In the genomic region with DNA sequence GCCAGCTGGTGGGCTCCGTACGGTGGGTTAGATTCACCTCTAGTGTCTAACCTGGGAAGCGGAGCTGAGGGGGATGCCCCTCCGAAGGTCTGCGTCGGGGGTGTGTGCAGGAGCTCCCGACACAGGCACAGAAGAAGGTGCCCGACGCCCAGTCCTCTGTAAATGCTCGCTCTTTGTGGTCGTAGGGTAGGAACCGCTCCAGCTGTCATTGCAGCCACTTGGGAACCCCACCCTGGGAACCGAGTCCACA, we compare ENCODE assay signal across 8 mouse cellular contexts. TPM values are rescaled to one million over a fixed set of nuclear protein-coding genes. Genes with fewer than 3 reads are reported as not detected.
DNase-seq lines count a peak whose midpoint lies in the region; ATAC-seq and TF ChIP-seq lines count a peak whose summit lies in the region.

No protein-coding gene starts in this region.

- DNase-seq in heart, postnatal 10 days: no peak
- DNase-seq in forebrain, embryonic 11.5 days (ENCODE audit: low spot score): no peak
- DNase-seq in liver, embryonic 11.5 days (ENCODE audit: low spot score): no peak
- no peak for DNase-seq in Muller cell, postnatal 12 days (ENCODE audit: inconsistent ontology term)
- no peak for DNase-seq in gastrocnemius, postnatal 14 days

- peak overlapping the region; percentile 95 for H3K27ac ChIP-seq in heart, embryonic 12.5 days (ENCODE audit: poor library complexity, severe bottlenecking)
- peak overlapping the region; percentile 5; the same call in 1 of the 2 replicates for H3K27ac ChIP-seq in ES-Bruce4 (ENCODE audit: insufficient read depth, low read length)
- H3K27ac ChIP-seq in forebrain, embryonic 11.5 days (ENCODE audit: low read depth, low read length): peak overlapping the region; percentile 66
- peak overlapping the region; percentile 96 for H3K27ac ChIP-seq in liver, embryonic 11.5 days (ENCODE audit: low read depth, low read length)
- peak overlapping the region; percentile 91 for H3K27ac ChIP-seq in stomach, embryonic 15.5 days

- no peaks in the 10 kb centered on the region for H3K9me3 ChIP-seq in heart, embryonic 12.5 days (replicated peaks)
- no peaks in the 10 kb centered on the region for H3K9me3 ChIP-seq in ES-Bruce4 (replicated peaks; ENCODE audit: control insufficient read depth, insufficient read depth, low read length, poor library complexity, severe bottlenecking)
- H3K9me3 ChIP-seq in forebrain, embryonic 11.5 days (ENCODE audit: control insufficient read depth, low read length): no peaks in the 10 kb centered on the region
- no peaks in the 10 kb centered on the region for H3K9me3 ChIP-seq in liver, embryonic 11.5 days (ENCODE audit: control insufficient read depth, low read length)
- no peaks in the 10 kb centered on the region for H3K9me3 ChIP-seq in stomach, embryonic 15.5 days

- peak overlapping the region; percentile 73 for H3K4me2 ChIP-seq in heart, embryonic 12.5 days
- H3K4me2 ChIP-seq in forebrain, embryonic 11.5 days (ENCODE audit: low read depth, low read length, severe bottlenecking): peak overlapping the region; percentile 78
- peak overlapping the region; percentile 88 for H3K4me2 ChIP-seq in liver, embryonic 11.5 days
- peak overlapping the region; percentile 63 for H3K4me2 ChIP-seq in stomach, embryonic 15.5 days

- no peak for TF ChIP-seq POLR2A in ES-Bruce4 (IDR thresholded peaks at IDR 0.05; ENCODE audit: insufficient read depth, low read length)

- H3K27me3 ChIP-seq in heart, embryonic 12.5 days (replicated peaks): no peaks in the 10 kb centered on the region
- H3K27me3 ChIP-seq in ES-Bruce4 (ENCODE audit: control insufficient read depth, insufficient read depth, low read length, poor library complexity, severe bottlenecking): no peaks in the 10 kb centered on the region
- no peaks in the 10 kb centered on the region for H3K27me3 ChIP-seq in forebrain, embryonic 11.5 days (ENCODE audit: control insufficient read depth, insufficient read depth, low read length)
- no peaks in the 10 kb centered on the region for H3K27me3 ChIP-seq in liver, embryonic 11.5 days (replicated peaks; ENCODE audit: control insufficient read depth, insufficient read depth, low read length)
- no peaks in the 10 kb centered on the region for H3K27me3 ChIP-seq in stomach, embryonic 15.5 days (replicated peaks)

- H3K36me3 ChIP-seq in heart, embryonic 12.5 days: peaks cover 38% of the 10 kb centered on the region
- H3K36me3 ChIP-seq in ES-Bruce4 (ENCODE audit: control insufficient read depth, insufficient read depth, low read length, poor library complexity, severe bottlenecking): peaks cover 39% of the 10 kb centered on the region
- H3K36me3 ChIP-seq in forebrain, embryonic 11.5 days (ENCODE audit: control insufficient read depth, insufficient read depth, low read length): peaks cover 5% of the 10 kb centered on the region; the same call in 1 of the 2 replicates
- peaks cover 25% of the 10 kb centered on the region for H3K36me3 ChIP-seq in liver, embryonic 11.5 days (ENCODE audit: control insufficient read depth, insufficient read depth, low read length)
- peaks cover 30% of the 10 kb centered on the region for H3K36me3 ChIP-seq in stomach, embryonic 15.5 days

- TF ChIP-seq EP300 in ES-Bruce4 (IDR thresholded peaks at IDR 0.05; ENCODE audit: insufficient read depth, low read depth, low read length): no peak

- H3K4me1 ChIP-seq in heart, embryonic 12.5 days (replicated peaks): peaks cover 21% of the 10 kb centered on the region
- H3K4me1 ChIP-seq in ES-Bruce4 (ENCODE audit: control insufficient read depth, insufficient read depth, low read length): peaks cover 1% of the 10 kb centered on the region
- H3K4me1 ChIP-seq in forebrain, embryonic 11.5 days (replicated peaks; ENCODE audit: control insufficient read depth, insufficient read depth, low read length): peaks cover 3% of the 10 kb centered on the region; the same call in 1 of the 2 replicates
- peaks cover 8% of the 10 kb centered on the region for H3K4me1 ChIP-seq in liver, embryonic 11.5 days (replicated peaks; ENCODE audit: control insufficient read depth, insufficient read depth, low read length)
- H3K4me1 ChIP-seq in stomach, embryonic 15.5 days: peaks cover 26% of the 10 kb centered on the region

- 0% methylated on average over 13 of the region's 13 CpGs for WGBS in heart, embryonic 12.5 days
- WGBS in forebrain, embryonic 11.5 days: under 1% methylated on average over 13 of the region's 13 CpGs
- WGBS in liver, embryonic 11.5 days: under 1% methylated on average over 13 of the region's 13 CpGs
- WGBS in stomach, embryonic 15.5 days: under 1% methylated on average over 13 of the region's 13 CpGs

- peak overlapping the region; percentile 99 for H3K4me3 ChIP-seq in heart, embryonic 12.5 days
- H3K4me3 ChIP-seq in ES-Bruce4 (ENCODE audit: low read depth, low read length): peak overlapping the region; percentile 96
- peak overlapping the region; percentile 97 for H3K4me3 ChIP-seq in forebrain, embryonic 11.5 days (ENCODE audit: low read depth, low read length)
- peak overlapping the region; percentile 95 for H3K4me3 ChIP-seq in liver, embryonic 11.5 days (ENCODE audit: low read depth, low read length)
- peak overlapping the region; percentile 75 for H3K4me3 ChIP-seq in stomach, embryonic 15.5 days (replicated peaks)

- ATAC-seq in heart, embryonic 12.5 days (ENCODE audit: insufficient number of reproducible peaks, low FRiP score): peak; percentile 34
- peak; percentile 49 for ATAC-seq in forebrain, embryonic 11.5 days (replicated peaks; ENCODE audit: low FRiP score)
- peak; percentile 42 for ATAC-seq in liver, embryonic 11.5 days (replicated peaks; ENCODE audit: low FRiP score)
- no peak; the same call in 1 of the 2 replicates for ATAC-seq in stomach, embryonic 15.5 days (ENCODE audit: insufficient read depth, low FRiP score, low read depth)

- intact Hi-C loops in heart, postnatal 10 days (cut with DNase I): loop anchor here (2.0 kb wide), 1 partner anchor 36 kb away; no protein-coding TSS in a partner anchor
- intact Hi-C loops in gastrocnemius, postnatal 14 days (cut with DNase I; ENCODE audit: low total_unique reads): loop anchor here (5.0 kb wide), 1 partner anchor 34 kb away; no protein-coding TSS in a partner anchor

- peak overlapping the region; percentile 99 for H3K9ac ChIP-seq in heart, embryonic 12.5 days
- peak overlapping the region; percentile 95 for H3K9ac ChIP-seq in ES-Bruce4 (ENCODE audit: low read depth, poor library complexity, severe bottlenecking)
- peak overlapping the region; percentile 96 for H3K9ac ChIP-seq in forebrain, embryonic 11.5 days (ENCODE audit: low read length)
- H3K9ac ChIP-seq in liver, embryonic 11.5 days (ENCODE audit: low read depth, low read length): peak overlapping the region; percentile 99
- peak overlapping the region; percentile 94 for H3K9ac ChIP-seq in stomach, embryonic 15.5 days

- no peak for TF ChIP-seq CTCF in ES-Bruce4 (IDR thresholded peaks at IDR 0.05; ENCODE audit: low read depth, low read length)

RNA-seq across cellular contexts. Expression of a gene that starts 0.7 kb away (rescaled TPM):
- polyA plus RNA-seq in heart, embryonic 12.5 days (2016; fragmentation: Nextera tagmentation; extraction: Ambion mirVana): 125 and 127 TPM in 2 replicates
- 10 to 100 TPM; 48.9 to 55.5 TPM for total RNA-seq in heart, postnatal 10 days (2021)
- polyA plus RNA-seq in ES-Bruce4 (2011; ENCODE audit: insufficient read depth, insufficient read length, low read depth, missing spikeins): 44.0 and 46.7 TPM in 2 replicates
- 117 and 119 TPM in 2 replicates for polyA plus RNA-seq in forebrain, embryonic 11.5 days (2014; fragmentation: Nextera tagmentation; extraction: Ambion mirVana)
- 149 TPM in 2 replicates for polyA plus RNA-seq in liver, embryonic 11.5 days (2014; fragmentation: Nextera tagmentation; extraction: Ambion mirVana)
- 289 and 305 TPM in 2 replicates for polyA plus RNA-seq in stomach, embryonic 15.5 days (2015; fragmentation: Nextera tagmentation; extraction: Ambion mirVana)
- 10 to 100 TPM; 42.7 to 47.5 TPM for total RNA-seq in gastrocnemius, postnatal 14 days (2021)

RNA-seq across cellular contexts. Expression of a gene that starts 20.8 kb away (rescaled TPM):
- polyA plus RNA-seq in heart, embryonic 12.5 days (2016; fragmentation: Nextera tagmentation; extraction: Ambion mirVana): 16.4 and 17.9 TPM in 2 replicates
- total RNA-seq in heart, postnatal 10 days (2021): 10 to 100 TPM; 13.9 to 17.1 TPM
- 45.4 and 52.0 TPM in 2 replicates for polyA plus RNA-seq in ES-Bruce4 (2011; ENCODE audit: insufficient read depth, insufficient read length, low read depth, missing spikeins)
- polyA plus RNA-seq in forebrain, embryonic 11.5 days (2014; fragmentation: Nextera tagmentation; extraction: Ambion mirVana): 27.9 and 29.9 TPM in 2 replicates
- 22.3 and 24.6 TPM in 2 replicates for polyA plus RNA-seq in liver, embryonic 11.5 days (2014; fragmentation: Nextera tagmentation; extraction: Ambion mirVana)
- 17.1 and 18.8 TPM in 2 replicates for polyA plus RNA-seq in stomach, embryonic 15.5 days (2015; fragmentation: Nextera tagmentation; extraction: Ambion mirVana)
- 10 to 100 TPM; 11.0 to 11.1 TPM for total RNA-seq in gastrocnemius, postnatal 14 days (2021)

RNA-seq across cellular contexts. Expression of a gene that starts 48.3 kb away (rescaled TPM):
- 0.18 TPM in 1 of 2 replicates, not detected in the other for polyA plus RNA-seq in heart, embryonic 12.5 days (2016; fragmentation: Nextera tagmentation; extraction: Ambion mirVana)
- total RNA-seq in heart, postnatal 10 days (2021): not detected
- not detected in 2 replicates for polyA plus RNA-seq in ES-Bruce4 (2011; ENCODE audit: insufficient read depth, insufficient read length, low read depth, missing spikeins)
- not detected in 2 replicates for polyA plus RNA-seq in forebrain, embryonic 11.5 days (2014; fragmentation: Nextera tagmentation; extraction: Ambion mirVana)
- polyA plus RNA-seq in liver, embryonic 11.5 days (2014; fragmentation: Nextera tagmentation; extraction: Ambion mirVana): 0.73 and 0.82 TPM in 2 replicates
- 0.40 TPM in 1 of 2 replicates, not detected in the other for polyA plus RNA-seq in stomach, embryonic 15.5 days (2015; fragmentation: Nextera tagmentation; extraction: Ambion mirVana)
- not detected for total RNA-seq in gastrocnemius, postnatal 14 days (2021)

Comparison
In these comparisons a context has a peak if more than half of its experiments do, and no peak if none do; other contexts are left out.
1. H3K27ac ChIP-seq: peak in every context shown above with its lines; median percentile 96 in liver, embryonic 11.5 days; 95 in heart, embryonic 12.5 days; 91 in stomach, embryonic 15.5 days; 66 in forebrain, embryonic 11.5 days; 5 in ES-Bruce4.